Mouse (Mus musculus) heart, embryonic 11.5 days (tissue): Measurements from ENCODE around the gene Hsh2d. TPM values are rescaled to one million over a fixed set of nuclear protein-coding genes. Genes with fewer than 3 reads are reported as not detected.

Experiments used
- polyA plus RNA-seq: library from polyadenylated mRNA; unstranded; fragments of >200 nt; fragmentation: Nextera tagmentation; extraction: Ambion mirVana; gene quantifications from 2 replicates; pipeline ENCODE4 v1.2.1, GENCODE M21; 2014

Gene Hsh2d
- polyA plus RNA-seq, 1 experiment from 2014 or later, result 0.11 TPM

Other genes starting within 250 kb of the Hsh2d start
- gene Zfp961, start 238.6 kb upstream of the Hsh2d start, polyA plus RNA-seq, result 15.2 and 15.7 TPM in 2 replicates
- gene Cyp4f18, start 180.0 kb upstream of the Hsh2d start, polyA plus RNA-seq, result 0.30 and 0.39 TPM in 2 replicates
- gene Olfr372, start 148.4 kb upstream of the Hsh2d start, polyA plus RNA-seq, result not detected in 2 replicates
- not detected in 2 replicates for gene Olfr373, start 106.5 kb upstream of the Hsh2d start, polyA plus RNA-seq
- gene Olfr374, start 82.6 kb upstream of the Hsh2d start, polyA plus RNA-seq, result 0.23 TPM in 1 of 2 replicates, not detected in the other
- 405 and 429 TPM in 2 replicates for gene Tpm4, start 54.7 kb upstream of the Hsh2d start, polyA plus RNA-seq
- gene Rab8a, start 28.4 kb upstream of the Hsh2d start, polyA plus RNA-seq, result 65.5 and 71.6 TPM in 2 replicates
- gene Cib3, start 23.2 kb downstream of the Hsh2d start, polyA plus RNA-seq, result not detected in 2 replicates
- gene Gm11034, start 24.0 kb downstream of the Hsh2d start, polyA plus RNA-seq, result not detected in 2 replicates
- gene Fam32a, start 30.1 kb downstream of the Hsh2d start, polyA plus RNA-seq, result 44.7 and 45.1 TPM in 2 replicates
- gene Ap1m1, start 50.4 kb downstream of the Hsh2d start, polyA plus RNA-seq, result 110 and 112 TPM in 2 replicates
- gene Gm10282, start 115.6 kb downstream of the Hsh2d start, polyA plus RNA-seq, result 22.5 and 25.2 TPM in 2 replicates
- gene Klf2, start 129.4 kb downstream of the Hsh2d start, polyA plus RNA-seq, result 16.7 and 17.7 TPM in 2 replicates
- 49.7 and 49.9 TPM in 2 replicates for gene Eps15l1, start 231.8 kb downstream of the Hsh2d start, polyA plus RNA-seq